Mouse (Mus musculus) thymus, postnatal 14 days (tissue): ENCODE data around the gene Ssxb6.
"Not testable (repeated sequence)": the region's sequence is repeated elsewhere in the genome, so short reads cannot be mapped to it uniquely, and the experiment has no call there.

Experiments used
- DNase-seq: peaks from one replicate; pipeline ENCODE4 v3.0.0; 2021

Ssxb6 gene

DNA sequence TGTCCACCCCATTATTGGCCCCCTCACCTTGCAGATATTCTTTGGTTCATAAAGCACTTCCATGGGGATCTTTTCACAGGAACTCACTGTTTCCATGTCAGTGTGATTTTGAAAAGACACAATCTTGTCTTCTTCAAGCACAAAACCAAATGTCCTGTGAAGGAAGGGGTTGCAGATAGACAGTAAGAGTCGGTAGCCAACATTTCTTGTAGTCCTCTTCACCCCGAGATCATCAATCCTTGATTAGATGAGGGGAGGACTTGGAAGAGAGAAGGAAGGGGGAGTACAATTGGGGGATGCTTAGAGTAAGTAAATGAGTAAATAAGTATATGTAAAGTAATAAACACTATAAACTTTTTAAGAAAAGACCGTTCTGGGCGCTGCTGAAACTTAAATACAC is at the start of gene Ssxb6:
Ssxb6 (minus strand) TSS at position 101 of the 400 bp plus-strand sequence.
- not testable (repeated sequence) for DNase-seq

- not testable (repeated sequence) for DNase-seq
Measured at GRCm38 (mm10) chrX:8591716-8592115, 43.7 kb upstream of the Ssxb6 start, which contains the start of gene Ssxb3. Gene Ssxb3 (minus strand): TSS chrX:8591816.

- no peak for DNase-seq
Measured at GRCm38 (mm10) chrX:8524854-8525253, 23.2 kb downstream of the Ssxb6 start, which contains the start of gene Gm14459. Gene Gm14459 (minus strand): TSS chrX:8524954.
